Mouse (Mus musculus) adipocyte (in vitro differentiated cells): ENCODE measurements around the gene Thbs4.

Source experiments
- DNase-seq: peaks from one replicate; pipeline ENCODE4 v3.0.0-alpha.2; 2016; ENCODE audit warnings: low spot score

The Thbs4 gene

DNA sequence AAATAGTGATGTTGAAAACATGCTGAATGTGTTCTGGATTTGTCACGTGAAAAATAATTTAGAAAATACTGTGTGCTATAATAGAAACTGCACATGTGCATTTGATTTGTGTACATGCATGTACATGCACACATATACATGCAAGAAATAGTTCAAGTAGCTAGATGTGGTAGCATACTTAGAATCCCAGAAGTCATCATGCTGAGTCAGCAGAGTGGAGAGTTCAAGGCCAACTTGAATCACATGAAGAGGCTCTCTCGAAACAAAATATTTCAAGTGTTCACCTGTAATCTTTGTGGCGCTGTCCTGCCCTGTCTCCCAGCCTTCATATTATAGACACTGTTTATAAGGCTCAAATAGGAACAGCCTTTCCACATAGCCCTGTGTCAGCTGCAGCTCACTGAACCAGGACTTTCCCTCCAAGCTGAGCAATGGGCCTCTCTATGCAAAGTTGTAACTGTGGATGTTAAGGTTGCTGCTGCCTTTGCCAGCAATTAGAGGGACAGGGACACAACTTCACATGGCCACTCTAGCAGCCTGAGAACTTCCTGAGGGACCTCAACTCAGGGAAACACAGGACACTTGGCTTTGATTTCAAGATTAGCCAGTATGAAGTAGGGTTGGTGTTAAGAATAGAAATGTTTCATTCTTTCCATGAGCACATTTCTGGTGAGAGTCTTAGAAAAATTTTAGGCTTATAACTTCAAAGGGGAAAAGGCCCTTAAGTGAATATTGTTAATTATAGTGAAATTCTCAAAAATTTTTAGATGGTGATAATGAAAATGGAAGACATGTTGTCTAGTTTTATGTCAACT lies 76.6 kb downstream of the Thbs4 start:
- DNase-seq = no peak

DNA sequence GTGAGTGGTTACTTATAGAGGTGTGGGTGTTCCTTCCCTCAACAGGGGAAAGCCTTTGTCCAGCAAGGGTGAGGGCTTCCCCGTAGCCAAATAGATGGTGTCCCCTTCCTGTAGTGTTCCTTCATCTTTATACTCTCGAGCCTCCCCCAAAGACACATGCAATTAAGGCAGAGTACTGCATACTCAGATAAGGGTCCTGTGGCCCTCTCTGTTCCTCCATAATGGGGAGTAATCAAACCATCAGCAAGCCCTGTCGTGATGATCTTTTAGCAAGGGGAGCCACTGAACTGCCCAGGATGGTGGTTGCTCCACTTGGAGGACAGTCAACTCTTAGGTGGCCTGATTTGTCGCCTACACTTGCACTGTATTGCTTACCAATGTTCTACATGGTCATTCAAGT lies 82.0 kb downstream of the Thbs4 start:
- DNase-seq = no peak

- no peak for DNase-seq
These were observed 82.8 kb downstream of the Thbs4 start for GRCm38 (mm10) chr13:92711821-92712220.

- DNase-seq = no peak
These were observed 84.3 kb downstream of the Thbs4 start for GRCm38 (mm10) chr13:92710361-92710760.

DNA sequence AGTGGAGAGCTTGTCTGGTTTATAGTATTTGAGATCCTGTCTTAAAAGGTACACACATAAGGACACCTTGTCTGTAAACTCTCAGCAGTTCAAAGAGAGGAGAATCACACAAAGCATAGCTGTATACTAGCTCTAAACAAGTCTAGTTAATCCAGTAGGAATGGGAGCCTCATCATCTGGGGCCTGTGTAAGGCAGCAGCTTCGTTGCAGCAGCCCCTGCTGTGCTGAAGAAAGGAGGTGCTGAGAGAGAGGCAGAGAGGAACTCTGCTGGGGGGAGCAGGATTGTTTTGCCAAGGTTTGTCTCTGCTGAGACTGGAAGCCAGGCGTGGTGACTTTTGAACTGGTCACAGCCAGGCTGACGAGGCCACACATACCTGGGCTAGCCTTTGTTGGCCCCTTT lies 85.1 kb downstream of the Thbs4 start:
- no peak for DNase-seq

DNA sequence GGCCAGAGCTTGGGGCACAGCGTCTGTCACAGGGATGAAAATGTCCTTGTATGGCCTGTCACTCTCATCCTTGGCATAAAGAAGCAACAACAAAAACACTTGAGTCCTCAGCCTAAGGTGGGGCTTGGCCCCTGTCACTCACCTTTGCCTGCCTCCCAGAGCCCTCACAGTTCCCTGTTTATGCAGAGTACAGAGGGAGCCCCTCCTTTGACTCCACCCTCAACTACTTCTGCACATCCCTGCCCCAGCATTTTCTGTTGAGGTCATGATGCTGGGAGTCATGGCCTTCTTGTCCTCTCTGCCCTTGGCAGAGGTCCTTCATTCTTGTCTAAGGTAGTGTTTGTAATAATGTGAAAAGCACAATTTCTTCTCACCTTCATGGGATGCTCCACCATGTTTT lies 86.2 kb downstream of the Thbs4 start:
- no peak for DNase-seq

- DNase-seq = no peak
These were observed 86.7 kb downstream of the Thbs4 start for GRCm38 (mm10) chr13:92707941-92708340.

DNA sequence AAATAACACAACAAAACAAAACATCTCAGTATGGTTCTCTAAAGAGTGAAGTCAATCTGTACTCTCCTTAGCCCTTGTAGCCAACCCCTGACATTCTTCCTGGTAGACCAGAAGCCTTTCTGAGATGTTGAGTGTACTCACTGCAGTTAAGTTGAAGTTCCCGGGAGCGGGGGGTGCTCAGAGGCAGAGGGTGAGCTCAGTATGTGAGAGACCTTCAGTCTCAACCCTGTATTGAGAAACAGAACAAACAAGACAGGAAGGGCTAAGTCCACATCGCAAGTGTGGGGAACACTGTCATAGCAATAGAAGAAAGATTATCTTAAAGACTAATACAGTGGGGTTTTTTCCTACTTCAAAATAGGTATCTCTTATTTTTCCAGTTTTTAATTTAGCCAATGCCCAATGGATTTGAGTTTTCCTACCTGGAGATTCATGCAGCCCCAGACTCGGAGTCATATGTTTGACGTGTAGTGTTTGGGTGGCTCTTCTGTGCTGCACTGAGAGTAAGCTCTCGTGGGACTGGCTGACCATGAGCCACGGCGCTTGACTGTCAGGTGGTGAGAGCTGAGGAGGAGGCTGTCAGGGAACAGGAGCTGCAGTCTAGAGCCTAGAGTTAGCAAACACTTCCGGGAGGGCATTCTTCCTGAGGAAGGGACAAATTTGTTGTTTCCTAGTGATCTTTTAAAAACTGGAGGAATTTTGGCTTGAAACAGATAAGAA lies 88.1 kb downstream of the Thbs4 start:
- DNase-seq = no peak

DNA sequence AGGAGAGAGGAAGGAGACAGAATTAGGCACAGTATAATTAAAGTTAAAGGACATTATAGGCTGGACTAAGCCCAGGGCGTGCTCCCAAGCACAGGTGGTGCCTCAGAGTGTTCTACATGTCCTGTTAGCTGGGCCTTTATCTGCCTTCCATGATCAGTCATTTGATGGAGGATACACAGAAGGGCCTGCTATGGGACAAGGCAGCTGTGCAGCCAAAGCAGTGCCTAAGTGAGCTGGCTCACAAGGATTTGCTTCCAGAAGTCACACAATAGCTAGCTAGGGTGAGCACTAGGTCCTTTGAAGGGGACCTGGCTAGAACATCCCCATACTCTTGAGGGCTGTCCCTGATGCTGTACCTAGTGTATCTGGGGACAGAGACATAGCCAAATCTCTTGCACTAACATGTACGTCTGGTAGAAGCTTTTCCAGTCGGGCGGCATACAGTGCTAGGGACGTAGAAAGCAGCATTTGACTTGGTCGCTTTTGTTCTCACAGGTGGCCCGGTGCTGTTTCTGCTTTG lies 89.5 kb downstream of the Thbs4 start:
- DNase-seq = no peak

DNA sequence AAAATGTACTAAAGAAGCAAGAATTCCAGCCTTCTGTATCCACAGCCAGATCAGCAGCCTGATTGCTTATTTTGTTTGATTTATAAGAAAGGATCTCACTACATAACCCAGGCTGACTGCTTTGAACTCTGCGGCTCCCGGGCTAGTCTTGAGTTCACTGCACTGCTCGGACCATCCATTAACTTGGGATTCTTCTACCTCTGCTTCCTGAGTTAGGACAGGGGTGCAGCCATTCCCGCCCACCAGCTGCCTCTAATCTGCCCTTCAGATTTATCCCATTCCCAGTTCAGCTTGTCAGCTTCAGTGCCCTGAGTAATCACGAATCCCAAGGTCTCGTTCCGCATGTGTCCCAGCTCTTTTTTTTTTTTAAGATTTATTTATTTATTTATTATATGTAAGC lies 90.4 kb downstream of the Thbs4 start:
- DNase-seq = no peak

DNA sequence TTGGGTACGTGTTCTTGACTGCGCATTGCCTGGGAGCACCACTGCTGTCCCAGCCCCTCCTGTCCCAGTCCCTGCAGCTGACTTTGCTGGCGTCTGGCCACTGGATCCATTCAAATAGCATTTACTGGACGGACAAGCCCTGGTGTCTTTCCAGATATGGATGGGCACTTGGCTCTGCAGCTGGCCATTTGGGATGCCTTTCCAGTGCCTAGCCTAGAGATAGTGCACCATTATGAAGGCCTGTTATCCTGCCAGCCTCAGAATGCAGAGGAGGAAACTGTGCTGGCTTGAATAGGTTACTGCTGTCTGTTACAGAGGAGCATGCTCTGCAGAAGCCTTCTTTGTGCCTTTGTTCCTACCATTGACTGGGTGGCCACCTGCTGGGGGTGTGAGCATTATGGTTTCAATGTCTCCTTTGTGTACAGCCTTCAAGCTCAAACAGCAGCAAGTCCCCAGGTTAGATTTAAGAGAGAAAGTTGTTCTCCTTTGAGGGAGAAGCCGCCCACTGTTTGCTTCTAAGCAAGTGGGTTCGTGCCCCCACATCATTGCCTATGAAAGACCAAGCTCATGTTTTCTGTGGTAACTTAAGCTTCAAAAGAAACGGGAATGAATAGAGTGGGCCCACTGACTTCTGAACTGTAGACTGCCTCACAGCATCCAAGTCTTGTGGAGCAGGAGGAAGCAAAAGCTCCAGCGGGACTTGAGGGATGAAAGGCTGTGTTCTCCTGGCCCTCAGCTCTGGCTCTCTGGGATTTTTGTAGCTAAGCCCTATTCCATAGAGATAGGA lies 91.2 kb downstream of the Thbs4 start:
- peak; percentile 6 for DNase-seq

- no peak for DNase-seq
These were observed 92.6 kb downstream of the Thbs4 start for GRCm38 (mm10) chr13:92702035-92702434.
